Mouse (Mus musculus) large intestine, adult 2 months (tissue): Measurements from ENCODE around the gene Rftn1. TPM values are rescaled to one million over a fixed set of nuclear protein-coding genes. Genes with fewer than 3 reads are reported as not detected.
"Not testable (repeated sequence)": the region's sequence is repeated elsewhere in the genome, so short reads cannot be mapped to it uniquely, and the experiment has no call there.

Experiments
- DNase-seq: peaks from one replicate; pipeline ENCODE4 v3.0.0-alpha.2; 2012; ENCODE audit warnings: low read depth, low spot score
- WGBS: fragments of 180-500 bp; shearing (Covaris S2); methylation state at CpG from one replicate; pipeline ENCODE4 v1.1.7; 2018; 5-methylcytosine and 5-hydroxymethylcytosine counted together
- polyA plus RNA-seq: library from polyadenylated mRNA; depleted of rRNA; stranded (reverse); fragments of >200 nt; gene quantifications from 2 replicates; pipeline ENCODE4 v1.2.3, GENCODE M21; 2012

The Rftn1 gene
- polyA plus RNA-seq, 1 experiment: 11.6 TPM

DNA sequence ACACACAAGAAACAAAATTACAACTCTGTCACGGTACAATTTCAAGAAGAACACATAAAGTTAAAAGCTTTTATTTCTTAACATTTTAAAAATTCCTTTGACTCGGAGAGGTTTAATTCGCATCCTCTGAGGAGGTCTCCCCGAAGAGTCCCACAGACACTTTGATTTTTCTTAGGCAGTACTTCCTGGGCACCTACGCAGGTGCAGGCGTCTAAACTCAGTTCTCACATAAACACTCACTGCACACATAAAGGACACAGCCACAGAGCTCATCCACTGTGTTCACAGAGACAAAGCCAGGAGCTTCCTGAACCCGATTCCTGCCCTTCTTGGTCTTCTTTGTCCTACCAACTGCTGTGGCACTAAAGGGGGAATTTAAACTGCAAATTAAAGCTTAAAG, 48.3 kb downstream of the Rftn1 start:
- WGBS: 90% methylated on average over 7 of the region's 7 CpGs
- DNase-seq: no peak

DNA sequence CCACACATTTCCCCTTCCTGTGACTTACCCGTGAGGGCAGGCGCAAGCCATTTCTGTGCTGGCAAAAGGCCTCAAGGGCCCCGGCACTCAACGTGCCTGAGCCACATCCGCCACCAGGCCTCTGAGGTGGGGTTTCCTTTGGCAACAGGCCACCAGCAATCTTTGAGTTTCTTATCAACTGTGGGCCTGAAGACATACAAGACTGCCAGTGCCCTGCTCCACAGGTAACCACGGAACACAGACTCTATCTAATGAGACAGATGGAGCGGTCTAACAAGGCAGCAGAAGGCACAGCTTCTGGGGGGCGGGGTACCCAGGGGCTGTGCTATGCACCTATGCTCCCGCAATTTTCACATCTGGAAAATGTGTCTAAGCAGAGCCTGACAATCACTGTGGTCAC, 54.4 kb downstream of the Rftn1 start:
- 52% methylated on average over 9 of the region's 9 CpGs for WGBS
- no peak for DNase-seq

DNA sequence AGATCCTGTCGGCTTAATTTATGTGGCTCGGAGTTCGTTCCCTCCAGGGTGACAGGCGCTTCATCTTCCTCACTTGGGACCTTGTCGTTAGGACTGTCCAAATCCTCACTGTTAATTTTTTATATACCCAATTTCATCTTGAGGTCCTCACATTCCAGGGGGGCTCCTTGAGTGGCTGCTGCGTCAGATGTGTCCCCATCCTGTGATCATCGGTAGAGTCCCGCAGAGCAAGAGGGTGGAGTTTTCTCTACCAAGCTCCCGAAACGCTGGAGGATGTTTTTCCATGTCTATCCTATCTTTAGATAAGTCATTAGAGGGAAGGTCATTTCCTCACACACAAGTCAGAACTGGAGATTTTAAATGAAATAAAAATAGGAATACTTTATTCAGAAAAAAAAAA, 55.0 kb downstream of the Rftn1 start:
- WGBS: 78% methylated on average over 10 of the region's 10 CpGs
- no peak for DNase-seq

DNA sequence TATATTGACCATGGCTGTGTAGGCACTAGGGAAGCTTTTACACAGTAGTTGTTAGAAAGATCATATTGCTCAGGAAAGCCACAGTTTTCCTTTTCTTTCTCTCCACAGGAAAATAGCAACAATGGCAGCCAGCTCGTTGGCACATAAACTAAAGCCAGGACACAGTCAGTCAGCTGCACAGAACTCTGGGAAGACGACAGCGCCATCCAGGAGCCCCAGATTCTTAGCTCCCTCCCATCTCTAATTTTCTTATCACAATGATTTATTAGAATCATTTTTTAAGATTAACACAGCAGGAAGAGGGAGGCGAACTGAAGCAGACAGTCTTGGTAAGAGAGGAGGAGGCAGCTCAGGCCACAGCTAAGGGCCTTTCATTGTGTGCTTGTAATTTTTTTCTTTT, 58.8 kb downstream of the Rftn1 start:
- no peak for DNase-seq
- WGBS: 67% methylated on average over 4 of the region's 4 CpGs

DNA sequence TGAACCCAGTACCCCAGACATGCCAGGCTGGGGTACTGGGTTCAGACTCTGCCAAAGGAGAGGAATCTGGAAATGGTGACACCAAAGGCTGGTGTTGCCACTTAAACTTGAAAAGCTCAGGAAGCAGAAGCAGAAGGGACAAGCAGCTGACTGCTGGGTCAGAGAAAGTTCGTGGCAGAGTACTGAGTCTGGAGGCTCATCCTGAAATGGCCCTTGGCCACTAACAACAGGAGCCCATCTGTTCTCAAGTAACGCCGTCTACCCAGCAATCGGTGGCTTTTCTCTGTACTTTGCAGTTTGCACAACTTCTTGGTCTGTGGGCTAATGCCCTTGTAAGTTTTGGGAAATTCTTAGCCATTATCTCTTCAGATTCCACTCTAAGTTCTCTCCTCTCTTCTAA, 60.1 kb downstream of the Rftn1 start:
- 78% methylated on average over 4 of the region's 4 CpGs for WGBS

DNA sequence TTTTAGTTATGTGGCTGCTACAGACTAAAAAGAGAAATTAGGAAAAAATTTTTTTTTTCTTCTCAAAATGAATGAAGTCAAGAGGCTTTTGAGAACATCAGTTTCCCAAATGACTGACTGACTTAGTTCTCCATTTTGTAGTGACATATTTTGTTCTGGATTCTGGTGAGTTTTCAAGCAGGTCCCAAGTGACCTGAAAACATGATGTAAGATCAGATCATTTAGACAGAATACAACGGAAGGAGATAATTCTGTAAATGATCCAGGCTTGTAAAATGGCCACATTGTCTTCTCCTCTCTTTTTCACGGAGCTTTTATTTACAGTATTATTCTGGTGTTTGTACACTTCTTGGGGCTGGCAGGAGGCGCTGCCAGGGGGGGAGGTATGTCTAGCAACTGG, 62.1 kb downstream of the Rftn1 start:
- whole genome bisulfite sequencing: 45% methylated on average over 3 of the region's 3 CpGs

More for the DNA sequence above, 60.1 kb downstream of the Rftn1 start:
- no peak for DNase-seq

DNA sequence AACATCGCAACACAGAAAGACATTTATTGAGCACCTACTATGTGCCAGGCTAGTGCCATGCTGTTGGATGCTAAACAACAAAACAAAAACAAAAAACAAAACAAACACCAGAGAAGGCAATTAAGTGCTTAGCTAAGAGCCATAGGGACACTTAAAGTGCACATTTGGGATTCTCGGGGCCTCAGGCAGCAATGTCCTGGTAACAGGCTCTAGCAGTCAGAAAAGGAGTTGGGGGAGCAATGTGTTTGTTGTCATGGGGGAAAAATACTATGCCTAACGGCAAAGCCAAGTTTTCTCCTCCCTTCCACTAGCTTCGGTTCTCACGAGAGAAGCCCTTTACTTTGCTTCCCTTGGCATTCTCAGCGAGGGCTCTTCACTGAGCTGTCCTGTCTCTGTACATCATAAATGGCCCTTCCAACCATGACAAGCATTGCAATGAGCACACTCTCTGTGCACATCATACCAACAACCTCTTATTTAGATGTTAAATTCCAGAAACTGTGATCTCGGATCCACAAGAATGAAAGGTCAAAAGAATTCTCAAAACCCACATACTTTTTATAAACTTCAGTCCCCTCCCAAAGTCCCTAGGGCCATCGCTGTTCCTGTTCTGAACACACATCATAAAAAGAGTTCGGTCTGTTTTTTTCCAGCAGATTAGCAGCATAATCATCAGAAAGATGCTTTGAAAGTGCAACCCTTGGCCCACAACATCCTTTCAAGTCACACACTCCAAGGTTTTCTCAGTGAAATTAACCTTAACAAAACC, 63.2 kb downstream of the Rftn1 start:
- 63% methylated on average over 9 of the region's 9 CpGs for WGBS
- no peak for DNase-seq

More for the DNA sequence above, 62.1 kb downstream of the Rftn1 start:
- DNase-seq: no peak

DNA sequence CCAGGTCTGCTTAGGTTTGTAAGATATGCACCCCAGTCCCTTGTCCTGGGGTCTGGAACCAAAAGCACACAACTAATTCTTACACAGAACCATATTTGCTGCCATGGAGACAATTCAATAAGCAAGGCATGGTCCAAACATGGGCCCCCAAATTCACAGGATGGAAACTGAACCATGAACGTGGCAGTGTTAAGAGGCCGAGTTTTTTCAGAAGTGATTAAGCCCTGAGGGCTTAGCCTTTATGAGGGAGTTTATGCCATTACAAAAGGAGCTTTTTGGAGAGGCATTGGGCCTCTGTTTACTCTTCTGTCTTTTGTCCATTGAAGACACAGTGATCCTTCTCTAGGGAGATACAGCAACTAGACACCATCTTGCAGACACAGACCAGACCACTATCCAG, 63.9 kb downstream of the Rftn1 start:
- WGBS: 55% methylated on average over 2 of the region's 2 CpGs
- no peak for DNase-seq

DNA sequence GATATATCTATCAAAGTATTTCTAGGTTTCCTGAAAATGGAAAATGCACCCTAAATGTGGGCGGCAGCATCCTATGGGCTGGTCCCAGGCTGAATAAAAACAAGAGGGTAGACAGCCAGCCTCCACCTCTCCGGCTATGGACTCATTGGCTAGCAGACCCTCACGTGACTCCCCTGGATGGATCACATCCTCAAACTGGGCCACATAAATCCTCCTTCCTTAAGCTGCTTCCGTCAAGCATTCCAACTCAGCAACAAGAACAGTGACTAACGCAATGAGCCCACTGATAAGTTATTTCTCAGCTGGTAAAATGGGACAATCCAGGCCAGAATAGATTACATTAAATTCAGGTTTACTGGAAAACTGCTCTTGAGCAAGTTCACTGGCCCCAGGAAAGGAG, 64.6 kb downstream of the Rftn1 start:
- no peak for DNase-seq
- WGBS: 71% methylated on average over 5 of the region's 5 CpGs

DNA sequence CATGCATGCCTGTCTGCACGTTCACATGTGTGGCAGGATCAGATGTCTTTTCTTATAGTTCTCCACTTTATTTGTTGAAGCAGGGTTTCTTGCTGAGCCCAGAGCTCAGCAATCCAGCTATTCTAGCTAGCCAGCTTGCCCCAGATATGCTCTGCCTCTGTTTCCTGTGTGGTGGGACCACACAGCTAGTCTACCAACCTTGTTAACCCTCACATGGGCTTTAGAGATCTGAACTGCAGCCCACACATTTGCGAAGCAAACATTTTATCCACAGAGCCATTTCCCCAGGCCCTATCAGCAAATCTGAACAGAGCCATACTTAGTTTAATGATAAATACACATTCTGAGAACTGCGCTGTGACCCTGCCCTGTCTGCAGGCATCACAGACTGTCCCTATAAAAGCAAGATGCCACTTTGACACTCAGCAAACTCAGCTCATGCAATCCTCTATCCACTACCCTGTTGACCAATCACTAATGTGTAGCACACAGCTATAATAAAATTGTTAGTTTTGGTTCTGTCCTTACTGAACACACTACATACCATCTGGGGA, 65.2 kb downstream of the Rftn1 start:
- no peak for DNase-seq
- 50% methylated on average over 3 of the region's 3 CpGs for WGBS

DNA sequence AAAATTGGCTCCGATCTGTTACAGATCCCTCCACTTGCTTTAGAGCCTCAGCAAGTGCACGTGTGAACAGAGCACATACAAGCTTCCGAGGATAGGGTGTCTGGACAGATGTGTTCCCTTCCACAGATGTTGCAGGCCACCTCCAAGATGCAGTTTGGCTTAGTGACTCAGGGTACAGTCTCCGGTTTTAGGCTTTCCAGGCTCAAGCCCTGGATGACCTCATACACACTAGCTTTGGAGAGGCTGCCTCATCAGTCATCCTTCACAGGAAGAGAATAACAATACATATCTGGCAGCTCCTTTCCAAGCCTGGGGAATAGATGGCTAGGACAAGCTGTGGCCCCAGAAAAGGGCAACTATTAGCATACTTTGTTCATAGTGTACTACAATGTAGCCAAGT, 65.8 kb downstream of the Rftn1 start:
- WGBS: 66% methylated on average over 4 of the region's 4 CpGs

DNA sequence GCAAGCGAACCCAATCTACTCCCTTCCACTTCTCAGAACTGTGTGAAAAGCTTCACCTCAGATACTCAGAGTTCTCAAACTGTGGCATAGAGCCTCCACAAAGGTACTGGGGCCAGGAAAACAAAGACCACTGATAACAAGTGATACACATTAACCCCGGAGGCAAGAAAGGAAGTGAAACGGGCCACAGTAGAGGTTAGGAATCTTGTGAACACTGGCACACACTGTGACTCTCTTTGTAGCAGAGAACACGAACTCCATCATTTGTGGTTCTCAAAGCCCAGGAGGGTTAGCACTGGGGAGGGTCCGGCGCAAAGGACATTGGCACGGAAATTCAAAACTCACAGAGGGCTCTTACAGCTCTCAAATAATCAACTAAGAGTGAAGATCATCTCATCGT, 67.9 kb downstream of the Rftn1 start:
- 66% methylated on average over 8 of the region's 8 CpGs for WGBS
- no peak for DNase-seq

More for the DNA sequence above, 65.8 kb downstream of the Rftn1 start:
- DNase-seq: no peak

DNA sequence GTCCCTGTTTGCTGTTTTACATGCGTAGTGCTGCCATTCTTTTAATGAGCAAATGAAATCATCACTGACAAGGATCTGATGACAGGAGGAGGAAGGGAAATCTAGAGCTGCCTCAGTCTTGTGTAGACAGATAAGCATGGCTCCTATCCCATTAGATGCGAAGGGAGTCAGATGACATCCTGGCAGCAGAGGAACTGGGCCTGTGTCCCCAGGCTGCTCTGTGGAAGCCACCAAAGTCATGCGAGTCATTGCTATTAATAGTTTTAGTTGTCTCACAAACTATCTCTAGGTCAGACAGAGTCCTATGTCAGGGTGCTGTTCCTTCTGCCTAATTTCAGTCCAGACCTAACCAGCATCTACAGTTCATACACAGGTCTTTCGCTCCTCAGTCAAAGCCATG, 70.4 kb downstream of the Rftn1 start:
- no peak for DNase-seq
- WGBS: 74% methylated on average over 4 of the region's 4 CpGs

DNA sequence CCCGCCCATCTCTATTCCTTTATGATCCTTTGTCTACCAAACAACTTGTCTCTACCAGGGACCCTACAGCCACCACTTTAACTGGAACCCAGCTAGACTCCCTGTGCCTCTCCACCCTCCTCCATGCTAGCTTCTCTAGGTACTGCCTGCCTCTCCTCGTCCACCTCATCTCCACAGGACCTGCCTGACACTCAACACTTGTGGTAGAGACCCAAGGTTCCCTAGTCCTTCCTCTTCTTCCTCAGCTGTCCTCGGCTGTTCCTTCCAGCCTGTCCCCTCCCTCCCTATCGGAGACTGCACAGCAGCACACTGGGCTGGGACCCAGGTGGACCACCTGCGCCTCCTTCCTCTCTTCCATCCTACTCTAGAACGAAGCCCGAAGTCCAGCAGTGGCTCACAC, 73.0 kb downstream of the Rftn1 start:
- 91% methylated on average over 7 of the region's 7 CpGs for WGBS
- DNase-seq: no peak

DNA sequence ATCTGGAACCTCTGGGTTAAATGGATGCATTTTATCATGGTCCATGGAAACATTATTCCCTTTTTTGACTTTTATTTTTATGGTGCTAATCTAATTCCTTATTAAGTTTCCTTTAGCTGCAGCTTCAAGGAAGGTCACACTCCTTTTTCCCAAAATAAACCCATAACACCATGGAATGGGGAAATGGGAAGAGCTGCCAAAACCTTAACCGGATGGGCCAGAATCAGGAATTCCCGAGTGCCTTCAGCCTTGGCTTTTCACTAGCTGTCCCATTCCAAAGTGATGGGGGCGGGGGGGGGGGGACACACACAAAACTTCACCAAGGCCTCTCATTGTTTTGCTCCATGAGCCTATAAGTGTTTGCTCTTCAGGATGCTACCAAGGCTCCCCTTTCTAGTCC, 73.5 kb downstream of the Rftn1 start:
- no peak for DNase-seq
- WGBS: 63% methylated on average over 3 of the region's 3 CpGs

DNA sequence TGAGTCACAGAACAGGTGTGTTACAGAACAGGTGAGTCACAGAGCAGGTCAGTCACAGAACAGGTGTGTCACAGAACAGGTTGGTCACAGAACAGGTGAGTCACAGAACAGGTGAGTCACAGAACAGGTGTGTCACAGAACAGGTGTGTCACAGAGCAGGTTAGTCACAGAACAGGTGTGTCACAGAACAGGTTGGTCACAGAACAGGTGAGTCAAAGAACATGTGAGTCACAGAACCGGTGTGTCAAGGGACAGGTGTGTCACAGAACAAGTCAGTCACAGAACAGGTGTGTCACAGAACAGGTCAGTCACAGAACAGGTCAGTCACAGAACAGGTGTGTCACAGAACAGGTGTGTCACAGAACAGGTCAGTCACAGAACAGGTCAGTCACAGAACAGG, 74.1 kb downstream of the Rftn1 start:
- not testable (repeated sequence) for DNase-seq
- 95% methylated on average over 1 of the region's 1 CpGs for WGBS

DNA sequence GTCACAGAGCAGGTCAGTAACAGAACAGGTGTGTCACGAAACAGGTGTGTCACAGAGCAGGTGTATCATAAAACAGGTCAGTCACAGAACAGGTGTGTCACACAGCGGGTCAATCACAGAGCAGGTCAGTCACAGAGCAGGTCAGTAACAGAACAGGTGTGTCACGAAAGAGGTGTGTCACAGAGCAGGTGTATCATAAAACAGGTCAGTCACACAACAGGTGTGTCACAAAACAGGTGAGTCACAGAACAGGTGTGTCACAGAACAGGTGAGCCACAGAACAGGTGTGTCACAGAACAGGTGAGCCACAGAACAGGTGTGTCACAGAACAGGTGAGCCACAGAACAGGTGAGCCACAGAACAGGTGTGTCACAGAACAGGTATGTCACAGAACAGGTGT, 74.8 kb downstream of the Rftn1 start:
- 76% methylated on average over 3 of the region's 3 CpGs for WGBS
- DNase-seq: not testable (repeated sequence)

DNA sequence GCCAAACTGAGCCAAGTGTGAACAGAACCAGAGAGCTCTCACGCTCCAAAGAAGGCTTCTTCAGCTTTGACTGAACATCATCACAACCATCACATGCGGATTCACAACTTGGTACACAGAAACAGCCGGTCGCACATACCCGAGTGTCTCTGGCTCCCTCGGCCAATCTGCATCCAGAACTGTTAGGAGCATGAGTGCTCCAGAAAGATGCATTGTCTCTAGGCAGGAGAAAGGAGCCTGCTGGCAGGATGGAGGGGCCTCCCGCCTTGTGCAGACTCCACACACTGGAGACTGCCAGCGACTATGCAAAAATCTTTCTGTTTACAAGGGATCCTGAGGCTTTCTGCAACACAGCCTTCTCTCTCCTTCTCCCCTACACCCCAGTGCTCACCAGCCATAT, 75.8 kb downstream of the Rftn1 start:
- DNase-seq: no peak
- WGBS: 85% methylated on average over 8 of the region's 8 CpGs

DNA sequence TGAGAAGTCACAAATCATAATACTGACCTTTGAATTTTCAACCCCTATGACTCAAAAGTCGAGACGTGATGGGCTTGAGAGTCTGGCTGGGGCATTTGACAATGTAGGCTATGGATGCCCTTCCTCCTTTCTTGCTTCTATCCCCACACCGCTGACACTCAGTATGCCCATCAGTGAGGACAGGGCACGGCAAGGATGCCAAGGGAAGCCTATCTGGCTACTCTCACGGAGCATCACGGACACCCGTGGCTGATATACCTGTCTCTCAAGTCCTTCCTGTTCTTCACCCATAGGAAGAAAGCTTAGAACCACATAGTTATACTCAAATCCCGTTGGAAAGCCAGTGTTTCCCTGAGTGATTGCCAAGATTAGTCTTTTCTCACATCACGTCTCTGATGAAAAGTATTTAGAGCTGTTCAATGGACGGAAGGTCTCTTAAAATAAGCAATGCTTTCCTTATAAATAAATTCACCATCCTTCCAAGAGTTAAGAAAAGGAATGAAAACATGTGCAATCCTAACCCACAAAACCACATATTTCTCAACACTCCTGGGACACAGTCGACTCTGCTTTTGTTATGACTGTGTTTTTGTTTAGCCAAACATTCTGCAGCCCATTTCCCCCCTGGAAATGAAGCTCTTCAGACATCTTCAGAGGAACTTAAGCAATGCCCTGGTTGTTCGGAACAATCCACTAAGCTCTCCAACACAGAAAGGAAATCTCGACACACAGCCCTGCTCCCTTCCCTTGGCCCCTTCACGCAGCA, 79.6 kb downstream of the Rftn1 start:
- DNase-seq: no peak
- 62% methylated on average over 14 of the region's 14 CpGs for WGBS

DNA sequence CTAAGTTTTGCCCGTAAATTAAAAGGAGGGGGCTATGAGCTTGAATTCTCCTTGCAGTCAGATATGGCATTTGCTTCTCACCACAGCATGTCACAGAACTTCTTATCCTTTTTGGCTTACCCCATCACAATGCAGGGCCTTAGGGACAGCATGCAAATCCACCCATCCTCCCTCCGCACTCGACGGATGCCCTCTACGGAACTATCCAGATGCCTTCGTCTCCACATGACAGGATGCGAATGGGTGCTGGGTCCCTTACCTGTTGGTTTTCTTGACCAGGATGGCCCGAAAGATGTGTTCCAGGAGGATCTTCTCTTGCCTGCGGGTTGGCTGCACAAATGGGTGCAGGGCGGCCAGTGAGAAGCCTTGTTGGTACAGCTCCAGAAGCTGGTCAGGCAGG, 83.7 kb downstream of the Rftn1 start:
- DNase-seq: no peak
- 95% methylated on average over 10 of the region's 10 CpGs for WGBS

DNA sequence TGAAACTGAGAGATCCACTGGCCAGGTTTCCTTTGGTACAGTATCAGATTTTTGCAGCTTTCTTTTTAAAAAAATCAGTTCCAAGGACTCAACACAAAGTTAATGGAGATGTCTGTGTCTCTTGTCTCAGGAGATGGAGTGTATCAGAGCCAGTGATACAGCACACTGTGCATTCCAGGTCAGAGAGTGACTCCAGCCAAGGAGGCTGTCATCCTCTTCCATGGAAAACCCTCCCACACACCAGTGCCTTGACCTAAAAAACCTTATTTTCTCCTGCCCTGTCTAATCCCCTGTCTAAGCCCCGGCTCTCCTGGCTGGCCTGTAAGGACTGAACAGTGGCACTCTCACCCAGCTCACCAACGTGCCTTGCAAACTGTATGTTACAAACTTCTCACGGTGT, 86.3 kb downstream of the Rftn1 start:
- DNase-seq: no peak
- WGBS: 84% methylated on average over 3 of the region's 3 CpGs
